Mouse (Mus musculus) G1E (cell line): ENCODE measurements around the gene Itgb5. TPM values are rescaled to one million over a fixed set of nuclear protein-coding genes. Genes with fewer than 3 reads are reported as not detected.

Experiments used
- ATAC-seq: 2 replicates; pipeline ENCODE4 v1.8.0; 2016; ENCODE audit warnings: mild to moderate bottlenecking; ENCODE audit not compliant: insufficient number of reproducible peaks, poor library complexity, low FRiP score, severe bottlenecking; ENCODE audit errors: extremely low read depth
- DNase-seq: peaks from one replicate; pipeline ENCODE4 v3.0.0; 2012; ENCODE audit warnings: low spot score
- H3K27me3 ChIP-seq: 2 replicates; pipeline ENCODE4 v1.6.1; 2012; ENCODE audit warnings: mild to moderate bottlenecking, low read length, inconsistent platforms; ENCODE audit not compliant: insufficient read depth
- H3K36me3 ChIP-seq: replicated peaks from 2 replicates; pipeline ENCODE3; 2012; ENCODE audit warnings: mild to moderate bottlenecking, inconsistent platforms
- H3K4me1 ChIP-seq: 2 replicates; pipeline ENCODE4 v1.6.1; 2012; ENCODE audit warnings: low read depth, low read length, inconsistent platforms, mixed read lengths; ENCODE audit not compliant: insufficient read depth
- H3K4me3 ChIP-seq: 2 replicates; pipeline ENCODE4 v1.5.1; 2012; ENCODE audit warnings: low read depth, mild to moderate bottlenecking, inconsistent platforms, low read length, moderate library complexity, mixed read lengths
- H3K9me3 ChIP-seq: replicated peaks from 2 replicates; pipeline ENCODE4 v1.6.1; 2012; ENCODE audit warnings: inconsistent platforms
- CTCF ChIP-seq: IDR thresholded peaks from 2 replicates; pipeline ENCODE4 v1.5.1; 2012; ENCODE audit warnings: low read depth, low read length, inconsistent platforms, mixed read lengths
- GATA1 ChIP-seq: IDR thresholded peaks from 2 replicates; pipeline ENCODE4 v1.6.1; 2012; ENCODE audit warnings: borderline replicate concordance, low read length, inconsistent platforms, mixed read lengths
- GATA2 ChIP-seq: IDR thresholded peaks from 2 replicates; pipeline ENCODE4 v1.6.1; 2012; ENCODE audit warnings: low read depth, low read length, inconsistent platforms, borderline replicate concordance
- POLR2AphosphoS5 ChIP-seq: IDR thresholded peaks from 2 replicates; pipeline ENCODE4 v1.6.1; 2012; ENCODE audit warnings: low read depth, low read length, inconsistent platforms; ENCODE audit not compliant: insufficient replicate concordance
- TAL1 ChIP-seq: conservative IDR thresholded peaks from 2 replicates; pipeline ENCODE4 v1.6.1; 2012; ENCODE audit warnings: low read depth, low read length, inconsistent platforms, mixed read lengths
- polyA plus RNA-seq: library from polyadenylated mRNA; stranded (reverse); fragments of >175 nt; gene quantifications from 2 replicates; pipeline ENCODE4 v1.2.3, GENCODE M21; 2012
- total RNA-seq, 2 experiments: library from RNA; stranded (forward) in 1 of 2; stranded (reverse) in 1 of 2; fragments of 200-1000 nt in 1 of 2; fragments of >200 nt in 1 of 2; fragmentation: Nextera tagmentation in 1 of 2; gene quantifications; 2 replicates each; pipeline ENCODE4 v1.2.3; 2014 to 2017

The Itgb5 gene
- total and polyA plus RNA-seq, 3 experiments, result 0.14 to 5.6 (median 1.2) TPM

- no peak overlapping the region for H3K4me3 ChIP-seq
- peaks cover 41% of the 10 kb centered on the region for H3K27me3 ChIP-seq
- H3K4me1 ChIP-seq, result peaks cover 4% of the 10 kb centered on the region; the same call in 1 of the 2 replicates
- ATAC-seq (no peak), DNase-seq (no peak)
- TF ChIP-seq GATA2 (no peak), GATA1 (no peak), CTCF (no peak), POLR2AphosphoS5 (no peak), TAL1 (no peak)
- no peaks in the 10 kb centered on the region for H3K9me3 ChIP-seq
- no peaks in the 10 kb centered on the region for H3K36me3 ChIP-seq
These were observed 64.3 kb downstream of the Itgb5 start for GRCm38 (mm10) chr16:33893796-33894195.

- H3K36me3 ChIP-seq, result no peaks in the 10 kb centered on the region
- ATAC-seq (no peak), DNase-seq (no peak)
- no peak for TF ChIP-seq TAL1
- H3K27me3 ChIP-seq, result peaks cover 45% of the 10 kb centered on the region
- no peak overlapping the region for H3K4me3 ChIP-seq
- H3K4me1 ChIP-seq, result peaks cover 4% of the 10 kb centered on the region; the same call in 1 of the 2 replicates
- H3K9me3 ChIP-seq, result no peaks in the 10 kb centered on the region
These were observed 65.0 kb downstream of the Itgb5 start for GRCm38 (mm10) chr16:33894449-33894848.

GRCm38 (mm10) chr16:33895690-33896089 is 66.2 kb downstream of the Itgb5 start:
- peaks cover 4% of the 10 kb centered on the region; the same call in 1 of the 2 replicates for H3K4me1 ChIP-seq
- no peak for DNase-seq
- H3K4me3 ChIP-seq, result no peak overlapping the region
- H3K9me3 ChIP-seq, result no peaks in the 10 kb centered on the region
- TF ChIP-seq GATA2, result no peak
- TF ChIP-seq CTCF, result no peak
- TF ChIP-seq GATA1, result no peak
- TF ChIP-seq TAL1, result no peak
- no peak for TF ChIP-seq POLR2AphosphoS5
- ATAC-seq, result no peak
- peaks cover 44% of the 10 kb centered on the region for H3K27me3 ChIP-seq
- H3K36me3 ChIP-seq, result no peaks in the 10 kb centered on the region

GRCm38 (mm10) chr16:33896801-33897200 is 67.3 kb downstream of the Itgb5 start:
- Histone ChIP-seq H3K27me3 (peaks cover 43% of the 10 kb centered on the region), H3K4me3 (no peak overlapping the region), H3K36me3 (no peaks in the 10 kb centered on the region), H3K9me3 (no peaks in the 10 kb centered on the region), H3K4me1 (peaks cover 3% of the 10 kb centered on the region; the same call in 1 of the 2 replicates)
- no peak for ATAC-seq
- TF ChIP-seq TAL1, result no peak
- no peak for TF ChIP-seq GATA2
- no peak for TF ChIP-seq POLR2AphosphoS5
- no peak for TF ChIP-seq CTCF
- TF ChIP-seq GATA1, result no peak
- DNase-seq, result no peak

GRCm38 (mm10) chr16:33903664-33904441 is 74.4 kb downstream of the Itgb5 start:
- H3K9me3 ChIP-seq, result no peaks in the 10 kb centered on the region
- TF ChIP-seq CTCF, result no peak
- TF ChIP-seq GATA1, result no peak
- TF ChIP-seq TAL1, result no peak
- TF ChIP-seq POLR2AphosphoS5, result no peak
- no peak for TF ChIP-seq GATA2
- no peak overlapping the region for H3K4me3 ChIP-seq
- no peaks in the 10 kb centered on the region for H3K36me3 ChIP-seq
- ATAC-seq, result no peak
- no peak for DNase-seq
- no peaks in the 10 kb centered on the region for H3K4me1 ChIP-seq
- peaks cover 41% of the 10 kb centered on the region for H3K27me3 ChIP-seq

GRCm38 (mm10) chr16:33904553-33904952 is 75.1 kb downstream of the Itgb5 start:
- Histone ChIP-seq H3K4me1 (no peaks in the 10 kb centered on the region), H3K9me3 (no peaks in the 10 kb centered on the region), H3K4me3 (no peak overlapping the region), H3K27me3 (peaks cover 36% of the 10 kb centered on the region), H3K36me3 (no peaks in the 10 kb centered on the region)
- no peak for ATAC-seq
- TF ChIP-seq POLR2AphosphoS5 (no peak), CTCF (no peak), TAL1 (no peak), GATA1 (no peak), GATA2 (no peak)
- no peak for DNase-seq

- H3K4me1 ChIP-seq, result no peaks in the 10 kb centered on the region; the same call in 1 of the 2 replicates
- DNase-seq, result no peak
These were observed 78.8 kb downstream of the Itgb5 start for GRCm38 (mm10) chr16:33908239-33908638.

More at GRCm38 (mm10) chr16:33908239-33908638, 78.8 kb downstream of the Itgb5 start:
- TF ChIP-seq POLR2AphosphoS5, result no peak
- no peak for TF ChIP-seq GATA2
- TF ChIP-seq GATA1, result no peak
- TF ChIP-seq CTCF, result no peak
- TF ChIP-seq TAL1, result no peak
- Histone ChIP-seq H3K36me3 (no peaks in the 10 kb centered on the region), H3K4me3 (no peak overlapping the region), H3K27me3 (peaks cover 32% of the 10 kb centered on the region), H3K9me3 (no peaks in the 10 kb centered on the region)
- ATAC-seq, result no peak
